Mouse (Mus musculus): ENCODE measurements at regions not wholly inside any gene's neighbourhood (a gene's known extent, or its start where the extent isn't known, plus 50 kb on each side); places are given as distances from the start of the nearest gene placed in this dataset.

DNA sequence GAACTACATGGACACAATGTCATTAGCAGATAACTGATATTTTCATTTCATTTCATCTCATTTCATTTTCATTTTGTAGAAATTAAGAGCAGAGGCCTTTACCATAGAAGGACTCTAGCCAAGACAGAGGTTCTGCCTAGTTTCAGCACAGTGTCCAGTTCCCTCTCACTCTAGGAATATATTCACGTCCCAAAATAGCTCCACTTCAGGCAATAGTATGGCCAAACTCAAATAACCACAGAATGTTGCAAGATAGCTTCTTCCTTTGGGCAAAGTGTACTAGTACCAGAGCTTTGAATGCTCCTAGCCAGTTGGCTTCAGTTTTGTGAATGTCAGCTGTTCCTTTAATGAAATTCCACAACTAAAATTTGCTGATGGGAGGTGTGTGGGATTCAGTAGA lies 72.7 kb upstream of the Flrt2 start:
- no peak for DNase-seq

DNA sequence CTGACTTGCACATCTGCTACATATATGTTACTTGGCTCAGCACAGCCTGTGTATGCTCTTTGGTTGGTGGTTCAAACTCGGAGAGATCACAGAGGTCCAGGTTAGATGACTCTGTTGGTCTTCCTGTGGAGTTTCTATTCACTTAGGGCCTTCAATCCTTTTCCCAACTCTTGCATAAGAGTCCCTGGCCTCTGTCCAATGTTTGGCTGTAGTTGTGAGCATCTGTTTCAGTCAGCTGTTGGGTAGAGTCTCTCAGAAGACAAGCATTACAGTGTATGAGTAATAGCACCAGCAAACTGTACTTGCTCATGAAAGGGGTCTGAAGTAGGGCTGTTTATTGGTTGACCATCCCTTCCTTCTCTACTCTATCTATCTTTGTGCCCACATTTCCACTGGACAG lies 61.0 kb upstream of the Flrt2 start:
- no peak for DNase-seq

DNA sequence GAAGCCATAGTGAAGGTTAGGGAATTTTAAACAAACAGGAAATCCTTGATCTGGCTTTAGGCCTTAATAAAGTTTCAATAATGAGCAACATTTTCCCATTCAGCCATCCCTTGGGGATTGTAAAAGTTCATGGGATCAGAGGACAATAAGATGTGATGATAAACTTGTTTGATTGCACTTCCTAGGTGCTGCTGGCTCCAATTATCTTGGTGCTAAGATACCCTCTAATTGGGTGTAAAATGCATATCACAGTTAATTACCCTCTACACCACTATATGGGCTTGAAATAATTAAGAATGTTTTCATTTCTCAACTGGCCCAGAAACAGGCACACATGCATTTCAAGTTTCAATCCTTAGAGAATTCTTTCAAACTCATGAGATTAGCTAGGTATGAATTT lies 55.4 kb upstream of the Flrt2 start:
- no peak for DNase-seq

DNA sequence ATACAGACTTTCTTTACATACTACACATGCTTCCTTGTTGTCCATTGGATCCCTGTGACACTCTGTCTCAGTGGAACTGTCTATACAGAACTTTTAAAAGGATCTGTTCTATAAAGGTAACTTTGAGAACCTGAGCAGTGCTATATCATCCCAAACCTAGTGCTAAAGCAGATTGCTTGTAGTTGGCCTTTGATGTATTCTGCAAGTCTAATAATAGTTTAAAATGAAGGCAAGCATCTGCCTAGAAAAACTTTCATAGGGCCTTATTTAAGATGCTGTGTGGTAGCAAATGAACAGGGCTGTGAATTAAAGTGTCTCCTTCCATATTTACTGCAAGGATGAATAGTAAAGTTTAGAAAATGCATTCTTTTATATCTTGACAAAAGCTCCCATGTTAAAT lies 52.1 kb upstream of the Flrt2 start:
- no peak for DNase-seq

DNA sequence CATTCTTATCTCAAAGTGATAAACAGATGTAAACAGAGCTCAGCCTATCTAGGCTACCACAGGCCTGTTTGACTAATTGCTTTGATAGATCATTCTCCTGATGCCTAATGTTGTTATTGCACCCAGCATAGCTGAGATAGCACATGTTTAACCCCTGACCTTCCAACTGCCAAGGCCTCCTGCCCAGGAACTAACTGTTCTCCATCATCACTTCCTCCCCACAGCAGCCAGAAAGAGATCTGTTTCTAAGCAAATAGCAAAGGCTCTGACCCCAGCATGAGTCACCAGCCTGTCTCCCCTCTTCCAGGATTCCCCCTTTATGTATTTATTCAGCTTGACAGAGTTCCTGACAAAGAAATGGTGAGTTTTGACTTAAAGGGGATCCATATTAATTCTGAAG lies 50.4 kb upstream of the Flrt2 start:
- no peak for DNase-seq

Measured in cerebellum, adult 11-12 months (tissue).